Mouse (Mus musculus): Measurements from ENCODE around the gene Gm20807. TPM values are rescaled to one million over a fixed set of nuclear protein-coding genes. Genes with fewer than 3 reads are reported as not detected.

Gene Gm20807
- polyA plus RNA-seq (2014; fragmentation: Illumina TruSeq; extraction: RNeasy Lipid Tissue Mini Kit (QIAGEN cat#74804); ENCODE audit: insufficient read depth, low read depth, low replicate concordance) = not detected

GRCm38 (mm10) chrY:13042591-13042990, at the start of gene Gm20807:
Gene Gm20807, plus strand, starts transcription at chrY:13042891.

Other genes with a start within 250 kb of the Gm20807 start
- gene Gm21891, start 90.6 kb downstream of the Gm20807 start, polyA plus RNA-seq (2014; fragmentation: Illumina TruSeq; extraction: RNeasy Lipid Tissue Mini Kit (QIAGEN cat#74804); ENCODE audit: insufficient read depth, low read depth, low replicate concordance) = not detected
- not detected for gene Gm21425, start 119.1 kb downstream of the Gm20807 start, polyA plus RNA-seq (2014; fragmentation: Illumina TruSeq; extraction: RNeasy Lipid Tissue Mini Kit (QIAGEN cat#74804); ENCODE audit: insufficient read depth, low read depth, low replicate concordance)
- not detected for gene Gm21828, start 181.0 kb downstream of the Gm20807 start, polyA plus RNA-seq (2014; fragmentation: Illumina TruSeq; extraction: RNeasy Lipid Tissue Mini Kit (QIAGEN cat#74804); ENCODE audit: insufficient read depth, low read depth, low replicate concordance)
- not detected for gene Gm21440, start 209.5 kb downstream of the Gm20807 start, polyA plus RNA-seq (2014; fragmentation: Illumina TruSeq; extraction: RNeasy Lipid Tissue Mini Kit (QIAGEN cat#74804); ENCODE audit: insufficient read depth, low read depth, low replicate concordance)
- gene Gm21454, start 209.6 kb downstream of the Gm20807 start, polyA plus RNA-seq (2014; fragmentation: Illumina TruSeq; extraction: RNeasy Lipid Tissue Mini Kit (QIAGEN cat#74804); ENCODE audit: insufficient read depth, low read depth, low replicate concordance) = not detected

Measured in lung, adult 10 weeks (tissue).